Mouse (Mus musculus): ENCODE measurements around the gene Gm16506.
"Not testable (repeated sequence)": the region's sequence is repeated elsewhere in the genome, so short reads cannot be mapped to it uniquely, and the experiment has no call there.

Gene Gm16506

DNA sequence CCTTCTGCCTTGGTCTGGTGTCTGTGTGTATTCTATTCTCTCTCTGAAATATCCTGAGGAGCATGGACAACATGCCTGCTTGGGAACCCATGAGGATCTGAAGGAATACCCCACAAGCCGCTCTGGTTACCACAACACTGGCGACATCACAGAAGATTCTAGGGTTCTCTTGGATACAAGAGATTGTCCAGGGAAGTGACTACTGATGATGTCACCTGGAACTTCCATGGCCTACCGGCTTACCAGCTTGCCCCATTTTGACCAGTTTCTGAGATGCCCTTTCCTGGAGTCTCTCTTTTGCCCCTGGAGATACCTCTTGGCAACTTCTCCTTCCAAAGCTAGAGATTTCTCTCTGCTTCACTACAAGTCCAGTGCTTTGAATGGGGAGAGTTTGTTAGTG is at the start of gene Gm16506:
Gene Gm16506 (minus strand): TSS at position 101 of the 400 bp plus-strand sequence.
- not testable (repeated sequence) for DNase-seq

DNA sequence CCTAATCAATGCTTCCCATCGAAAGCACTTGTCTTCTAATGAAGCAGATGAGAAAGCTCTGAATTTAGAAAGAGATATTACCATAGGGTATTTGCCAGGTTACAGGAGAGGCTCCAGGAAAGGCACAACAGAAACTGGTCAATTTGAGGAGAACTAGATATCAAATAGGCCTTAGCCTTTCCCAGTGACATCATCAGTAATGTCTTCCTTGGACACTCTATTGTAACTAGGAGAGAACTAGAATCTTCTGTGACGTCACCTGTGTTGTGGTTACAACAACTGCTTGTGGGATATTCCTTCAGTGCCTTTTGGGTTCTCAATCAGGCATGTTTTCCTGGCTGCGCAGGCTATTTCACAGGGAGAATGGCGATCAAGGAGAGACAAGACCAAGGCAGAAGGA is 20.3 kb upstream of the Gm16506 start, which contains the start of gene Gm6526:
Gene Gm6526 (plus strand): TSS at position 301 of the 400 bp plus-strand sequence.
- not testable (repeated sequence) for DNase-seq

DNA sequence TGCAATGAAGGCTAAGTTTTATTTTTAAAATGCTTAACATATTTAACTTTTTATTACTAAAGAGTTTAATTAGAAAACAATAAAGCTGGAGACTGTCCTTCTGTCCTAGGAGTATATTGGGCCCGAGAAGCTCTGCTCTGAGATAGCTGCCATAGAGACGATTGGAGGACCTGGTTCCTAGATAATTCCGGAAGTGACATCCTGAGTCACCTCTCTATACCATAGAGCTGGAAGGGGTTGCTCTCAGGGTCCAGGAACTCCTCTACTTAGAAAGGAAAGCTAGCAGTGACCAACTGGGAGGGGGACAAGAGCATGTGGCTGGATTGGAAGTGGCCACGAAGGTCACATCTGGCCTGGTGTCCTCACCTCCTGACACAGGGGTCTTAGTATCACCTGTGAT is 29.7 kb downstream of the Gm16506 start, which contains the start of gene Gm7324:
Gene Gm7324 (plus strand): TSS at position 208 of the 400 bp plus-strand sequence.
- not testable (repeated sequence) for DNase-seq

DNA sequence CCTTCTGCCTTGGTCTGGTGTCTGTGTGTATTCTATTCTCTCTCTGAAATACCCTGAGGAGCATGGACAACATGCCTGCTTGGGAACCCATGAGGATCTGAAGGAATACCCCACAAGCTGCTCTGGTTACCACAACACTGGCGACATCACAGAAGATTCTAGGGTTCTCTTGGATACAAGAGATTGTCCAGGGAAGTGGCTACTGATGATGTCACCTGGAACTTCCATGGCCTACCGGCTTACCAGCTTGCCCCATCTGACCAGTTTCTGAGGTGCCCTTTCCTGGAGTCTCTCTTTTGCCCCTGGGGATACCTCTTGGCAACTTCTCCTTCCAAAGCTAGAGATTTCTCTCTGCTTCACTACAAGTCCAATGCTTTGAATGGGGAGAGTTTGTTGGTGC is 50.2 kb downstream of the Gm16506 start, which contains the start of gene Gm8165:
Gene Gm8165 (minus strand): TSS at position 101 of the 400 bp plus-strand sequence.
- not testable (repeated sequence) for DNase-seq

All from layer of hippocampus, adult 9-11 months (tissue).